Mouse (Mus musculus) retina, embryonic 14.5 days (tissue): ENCODE measurements at regions not wholly inside any gene's neighbourhood (a gene's known extent, or its start where the extent isn't known, plus 50 kb on each side); places are given as distances from the start of the nearest gene placed in this dataset.
A peak's percentile ranks its signal among the peaks of the same experiment; 100 is the strongest.

ENCODE experiments used
- DNase-seq: peaks from one replicate; pipeline ENCODE4 v3.0.0-alpha.2; 2015; ENCODE audit warnings: low spot score

DNA sequence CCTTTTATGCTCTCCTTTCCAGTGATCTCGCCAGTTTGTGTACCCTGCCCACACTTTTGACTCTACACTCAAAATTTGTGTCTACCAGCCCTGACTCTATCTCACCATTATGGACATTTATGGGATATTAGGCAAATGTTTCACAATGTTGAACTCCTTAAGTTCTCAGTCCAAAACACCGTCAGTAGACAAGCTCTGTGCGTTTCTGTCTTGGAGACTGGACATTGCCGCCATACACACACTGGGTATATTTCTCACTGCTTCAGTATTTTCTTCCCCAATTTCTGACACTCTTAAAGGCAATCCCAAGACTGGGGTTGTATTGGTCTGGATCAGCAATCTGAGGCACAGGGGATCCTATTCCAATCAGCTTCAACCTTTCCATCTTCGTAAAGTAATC, 75.6 kb downstream of the Oxgr1 start:
- no peak for DNase-seq

DNA sequence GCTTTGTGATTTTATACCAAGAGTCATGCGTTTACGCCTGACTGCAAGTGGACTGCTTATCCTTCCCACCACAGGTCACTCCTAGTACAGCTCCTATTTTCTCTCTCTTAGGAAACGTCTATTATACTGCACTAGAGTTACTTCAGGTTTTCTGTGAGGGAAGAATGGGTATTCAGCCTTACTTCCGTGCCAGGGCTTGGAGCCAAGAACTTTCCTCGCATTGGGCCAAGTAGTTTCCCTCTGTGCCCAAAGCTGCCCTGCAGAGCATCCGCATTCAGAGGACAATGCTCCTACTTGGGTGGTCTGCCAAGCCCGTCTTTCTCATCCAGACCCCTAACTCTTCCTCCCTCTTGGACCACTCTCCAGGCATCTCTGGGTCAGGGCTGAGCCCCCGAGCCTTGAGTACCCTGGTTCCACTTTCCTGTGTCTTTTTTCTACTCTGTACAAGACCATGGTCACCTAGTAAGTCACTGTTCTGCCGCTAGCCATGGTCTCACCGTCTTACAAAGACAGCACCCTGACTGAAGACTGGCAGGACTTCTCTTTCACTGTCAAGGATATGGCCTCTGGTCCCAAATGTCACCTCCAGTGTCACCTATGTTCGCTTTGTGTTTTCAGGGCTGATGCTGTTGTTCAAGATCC, 76.3 kb downstream of the Oxgr1 start:
- no peak for DNase-seq

DNA sequence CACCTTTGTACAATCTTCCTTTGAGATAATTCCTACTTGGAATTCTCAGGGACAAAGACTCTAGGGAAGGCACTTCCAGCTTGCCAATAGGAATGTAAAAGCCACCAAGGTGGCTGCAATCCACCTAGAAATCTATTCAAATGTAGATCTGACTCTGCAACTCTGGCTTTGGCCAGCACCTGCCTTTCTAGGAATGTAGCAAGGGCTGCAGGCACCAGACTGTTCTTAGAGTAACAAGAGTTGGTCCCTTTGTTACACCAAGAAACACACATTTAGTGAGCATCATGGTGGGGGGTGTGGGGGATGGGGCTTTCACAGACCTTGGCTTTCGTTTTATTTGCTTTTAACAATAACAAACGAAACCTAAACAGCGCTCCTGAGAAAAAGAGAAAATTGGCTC, 78.5 kb downstream of the Oxgr1 start:
- DNase-seq = no peak

DNA sequence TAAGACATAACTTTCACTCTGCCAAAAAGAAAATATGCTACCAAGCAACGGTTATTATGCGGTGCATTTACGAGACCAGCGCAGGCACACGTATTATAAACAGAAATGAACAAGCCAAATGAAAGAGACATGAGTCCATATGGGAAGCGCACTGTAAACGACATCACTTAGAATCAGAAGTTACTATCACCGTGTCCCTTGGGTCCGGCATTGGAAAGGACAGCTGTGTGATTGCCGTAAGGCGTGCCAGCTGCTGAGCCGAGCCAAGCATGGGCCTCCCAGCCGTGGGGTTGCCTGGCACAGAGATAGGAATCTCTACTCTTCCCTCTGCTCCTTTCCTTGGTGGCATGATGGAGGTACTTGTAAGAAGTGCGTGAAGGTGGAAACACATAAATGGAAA, 88.4 kb downstream of the Oxgr1 start:
- DNase-seq = peak; percentile 33

DNA sequence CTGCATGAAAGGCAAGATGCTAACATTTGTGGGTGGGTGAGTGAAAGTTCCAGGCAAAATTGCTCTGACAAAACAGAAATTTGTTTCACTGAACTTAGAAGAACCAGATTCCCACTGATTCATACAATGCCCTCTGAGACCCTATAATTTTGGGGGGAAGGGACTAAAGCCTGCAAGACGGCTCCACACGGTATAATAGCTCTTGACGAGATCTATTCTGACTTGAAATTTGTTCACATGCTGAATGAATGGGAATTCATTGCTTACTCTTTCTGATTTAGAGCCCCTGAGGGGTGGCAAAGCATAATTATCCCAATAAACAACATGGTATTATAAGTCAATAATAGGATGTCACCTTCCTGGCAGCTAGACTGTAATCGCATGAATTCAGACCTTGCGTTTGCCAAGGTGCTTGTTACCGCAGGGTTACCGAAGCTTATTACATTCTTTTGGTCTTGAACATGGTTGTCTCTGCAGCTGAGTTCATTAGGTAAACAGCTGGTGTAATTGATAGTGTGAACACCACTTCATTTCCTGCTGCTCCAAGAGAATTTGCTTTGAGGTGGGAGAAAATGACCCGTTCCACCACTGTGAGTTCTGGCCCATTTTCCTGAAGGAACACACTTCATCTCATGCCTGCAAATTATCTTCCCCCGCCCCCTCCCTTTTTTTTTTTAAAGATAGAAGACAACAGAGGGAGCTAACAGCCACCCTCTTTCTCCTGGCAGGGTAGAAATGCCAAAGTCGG, 89.2 kb downstream of the Oxgr1 start:
- DNase-seq = peak; percentile 36
